Mouse (Mus musculus) testis, adult 2 months (tissue): ENCODE results near the gene Tnfrsf11a. TPM values are rescaled to one million over a fixed set of nuclear protein-coding genes. Genes with fewer than 3 reads are reported as not detected.
"Not testable (repeated sequence)": the region's sequence is repeated elsewhere in the genome, so short reads cannot be mapped to it uniquely, and the experiment has no call there.

Experiments used
- H3K27ac ChIP-seq: fragments of 200-500 bp; 2 replicates; pipeline ENCODE4 v1.5.1; 2012; ENCODE audit warnings: low read depth, low read length; ENCODE audit not compliant: control insufficient read depth, insufficient read depth
- H3K27me3 ChIP-seq: fragments of 200-500 bp; 2 replicates; pipeline ENCODE4 v1.6.1; 2012; ENCODE audit warnings: mild to moderate bottlenecking, low read length, moderate library complexity; ENCODE audit not compliant: control insufficient read depth, insufficient read depth
- H3K36me3 ChIP-seq: fragments of 200-500 bp; 2 replicates; pipeline ENCODE4 v1.6.1; 2012; ENCODE audit warnings: mild to moderate bottlenecking, low read length; ENCODE audit not compliant: control insufficient read depth, insufficient read depth
- H3K4me1 ChIP-seq: fragments of 200-500 bp; 2 replicates; pipeline ENCODE4 v1.6.1; 2012; ENCODE audit warnings: low read length; ENCODE audit not compliant: control insufficient read depth, insufficient read depth
- H3K4me3 ChIP-seq: fragments of 200-500 bp; 2 replicates; pipeline ENCODE4 v1.5.1; 2012; ENCODE audit warnings: low read depth, mild to moderate bottlenecking, low read length, moderate library complexity, mixed read lengths; ENCODE audit not compliant: control insufficient read depth
- CTCF ChIP-seq: fragments of 200-500 bp; IDR thresholded peaks from 2 replicates; pipeline ENCODE4 v1.5.1; 2012; ENCODE audit warnings: low read depth, mild to moderate bottlenecking, inconsistent platforms, low read length, moderate library complexity; ENCODE audit not compliant: control insufficient read depth, insufficient read depth, insufficient replicate concordance
- POLR2A ChIP-seq: fragments of 200-500 bp; IDR thresholded peaks from 2 replicates; pipeline ENCODE4 v1.6.1; 2012; ENCODE audit warnings: low read depth, mild to moderate bottlenecking, inconsistent platforms, low read length, moderate library complexity; ENCODE audit not compliant: control insufficient read depth
- polyA plus RNA-seq: library from polyadenylated mRNA; depleted of rRNA; stranded (reverse); fragments of >200 nt; gene quantifications from 2 replicates; pipeline ENCODE4 v1.2.3, GENCODE M21; 2012

Gene Tnfrsf11a
- polyA plus RNA-seq, 1 experiment = 0.26 TPM

DNA sequence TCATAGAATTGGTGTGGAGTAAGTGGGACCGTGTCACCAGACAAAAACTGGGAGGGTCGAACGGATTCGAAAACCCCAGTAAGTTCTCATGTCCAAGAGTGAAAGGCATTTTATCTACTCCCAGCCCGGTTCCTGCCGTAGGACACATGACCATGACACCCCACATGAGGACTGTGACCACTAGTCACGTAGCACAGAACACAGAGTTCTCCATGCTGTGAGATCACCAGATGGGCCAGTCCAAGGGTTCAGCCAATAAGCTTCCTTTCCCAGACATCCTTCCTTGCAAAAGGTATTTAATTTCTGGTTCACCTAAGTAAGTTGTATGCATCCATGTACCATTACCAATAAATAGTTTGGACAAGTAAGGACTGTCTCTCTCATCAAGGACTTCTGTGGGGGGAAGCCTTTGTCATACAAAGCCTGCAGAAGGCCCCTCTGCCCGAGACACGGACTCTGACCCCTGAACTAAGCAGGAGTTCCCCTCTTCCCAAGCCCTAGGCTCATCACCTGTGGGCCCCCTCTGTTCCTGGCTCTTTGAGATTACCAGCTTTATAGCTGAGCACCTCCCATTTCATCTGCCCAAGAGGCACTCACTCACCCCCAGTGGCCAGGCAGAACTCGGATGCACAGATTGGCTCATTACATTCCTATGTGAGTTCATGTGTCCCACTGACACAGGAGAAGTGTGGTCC is 26.7 kb downstream of the Tnfrsf11a start:
- no peak overlapping the region for H3K27ac ChIP-seq
- H3K4me1 ChIP-seq = peaks cover 3% of the 10 kb centered on the region
- TF ChIP-seq CTCF = no peak
- TF ChIP-seq POLR2A = no peak
- no peak overlapping the region for H3K4me3 ChIP-seq
- H3K27me3 ChIP-seq = no peaks in the 10 kb centered on the region
- no peaks in the 10 kb centered on the region for H3K36me3 ChIP-seq

GRCm38 (mm10) chr1:105812027-105812426 is 31.5 kb downstream of the Tnfrsf11a start:
- H3K27ac ChIP-seq, H3K4me1 ChIP-seq, H3K36me3 ChIP-seq, H3K4me3 ChIP-seq, H3K27me3 ChIP-seq: not testable (repeated sequence)

GRCm38 (mm10) chr1:105812960-105813708 is 32.6 kb downstream of the Tnfrsf11a start:
- Histone ChIP-seq H3K4me1 (peaks cover 3% of the 10 kb centered on the region), H3K4me3 (peak overlapping the region; percentile 39), H3K27me3 (no peaks in the 10 kb centered on the region), H3K36me3 (no peaks in the 10 kb centered on the region), H3K27ac (no peak overlapping the region)
- TF ChIP-seq CTCF = no peak

DNA sequence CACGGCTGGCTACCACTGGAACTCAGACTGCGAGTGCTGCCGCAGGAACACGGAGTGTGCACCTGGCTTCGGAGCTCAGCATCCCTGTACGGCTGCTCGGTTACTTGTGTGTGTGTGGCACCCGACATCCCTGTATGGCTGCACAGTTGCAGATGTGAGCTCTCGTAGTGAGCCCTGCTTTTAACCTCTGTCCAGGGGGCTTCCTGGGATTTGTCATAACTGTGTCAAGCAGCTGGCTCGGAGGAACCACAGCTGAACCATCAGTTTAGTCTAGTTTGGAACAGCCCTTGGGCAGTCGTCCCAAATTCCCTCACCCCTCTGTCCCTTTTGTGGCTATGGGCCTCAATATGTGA is 33.2 kb downstream of the Tnfrsf11a start:
- Histone ChIP-seq H3K27ac (no peak overlapping the region), H3K36me3 (no peaks in the 10 kb centered on the region), H3K4me1 (peaks cover 3% of the 10 kb centered on the region), H3K4me3 (peak overlapping the region; percentile 39), H3K27me3 (no peaks in the 10 kb centered on the region)
- no peak for TF ChIP-seq CTCF
- TF ChIP-seq POLR2A = no peak

DNA sequence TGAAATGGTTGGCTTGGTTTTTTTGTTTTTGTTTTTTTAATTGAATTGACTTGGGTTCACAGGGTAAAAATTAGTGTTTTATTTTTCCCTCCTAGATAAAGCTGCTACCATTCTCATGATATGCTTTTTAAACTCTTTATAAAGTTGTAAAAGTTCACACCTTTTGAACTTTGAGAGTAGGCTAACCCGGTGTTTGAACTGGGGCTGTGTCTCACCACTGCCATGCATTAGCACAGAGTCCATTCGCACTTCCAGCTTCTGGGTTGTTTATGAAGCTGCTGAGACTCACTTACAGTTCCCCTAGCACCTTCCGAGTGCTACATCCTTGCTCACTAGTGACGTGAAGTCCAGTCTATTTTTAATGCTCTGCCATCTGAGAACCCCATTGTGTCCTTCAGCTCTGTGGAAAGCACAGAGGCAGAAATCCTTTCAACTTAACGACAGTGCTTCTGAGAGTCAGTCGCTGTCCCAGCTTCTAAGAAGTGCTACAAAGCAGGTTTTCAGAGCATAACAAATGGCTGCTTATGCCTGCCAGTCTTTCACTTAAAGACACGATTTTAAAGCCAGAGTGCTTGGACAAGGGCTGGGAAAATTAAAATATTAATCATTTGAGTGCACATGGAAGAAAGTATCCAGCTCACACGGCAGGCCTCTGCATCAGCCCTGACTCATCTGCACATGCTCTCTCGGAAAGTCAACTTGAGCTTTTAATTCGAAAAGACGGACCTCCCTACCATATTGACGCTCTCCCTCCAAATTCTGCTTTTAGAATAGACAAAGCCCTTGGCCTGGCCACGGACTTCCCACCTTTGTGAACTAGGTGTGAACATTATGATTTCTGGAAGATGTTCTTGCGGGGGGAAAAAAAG is 34.1 kb downstream of the Tnfrsf11a start:
- no peak for TF ChIP-seq CTCF
- TF ChIP-seq POLR2A = no peak
- no peaks in the 10 kb centered on the region for H3K36me3 ChIP-seq
- H3K4me1 ChIP-seq = peaks cover 3% of the 10 kb centered on the region
- H3K27me3 ChIP-seq = no peaks in the 10 kb centered on the region
- no peak overlapping the region for H3K4me3 ChIP-seq
- H3K27ac ChIP-seq = no peak overlapping the region

DNA sequence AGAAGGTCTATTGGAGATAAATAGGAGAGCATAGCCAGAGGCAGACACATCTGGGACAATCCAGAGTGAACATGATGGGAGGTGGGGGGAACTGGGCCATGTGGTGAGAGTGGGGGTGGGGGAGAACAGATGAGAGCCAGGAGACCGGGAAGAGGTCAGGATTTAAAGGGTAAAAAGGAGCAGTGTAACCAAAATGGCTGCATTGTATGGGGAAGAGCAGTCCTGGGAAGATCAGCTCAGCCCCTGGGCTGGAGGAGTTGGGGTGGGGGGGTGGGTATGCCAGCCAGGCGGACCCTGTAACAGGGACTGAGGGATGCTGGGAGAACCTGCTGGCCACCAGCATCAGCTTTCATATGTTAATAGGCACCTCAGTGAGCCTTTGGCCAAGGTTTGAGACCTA is 34.8 kb downstream of the Tnfrsf11a start:
- Histone ChIP-seq H3K27me3 (no peaks in the 10 kb centered on the region), H3K36me3 (no peaks in the 10 kb centered on the region), H3K4me3 (no peak overlapping the region), H3K4me1 (peaks cover 3% of the 10 kb centered on the region), H3K27ac (no peak overlapping the region)
- TF ChIP-seq CTCF (no peak), POLR2A (no peak)

DNA sequence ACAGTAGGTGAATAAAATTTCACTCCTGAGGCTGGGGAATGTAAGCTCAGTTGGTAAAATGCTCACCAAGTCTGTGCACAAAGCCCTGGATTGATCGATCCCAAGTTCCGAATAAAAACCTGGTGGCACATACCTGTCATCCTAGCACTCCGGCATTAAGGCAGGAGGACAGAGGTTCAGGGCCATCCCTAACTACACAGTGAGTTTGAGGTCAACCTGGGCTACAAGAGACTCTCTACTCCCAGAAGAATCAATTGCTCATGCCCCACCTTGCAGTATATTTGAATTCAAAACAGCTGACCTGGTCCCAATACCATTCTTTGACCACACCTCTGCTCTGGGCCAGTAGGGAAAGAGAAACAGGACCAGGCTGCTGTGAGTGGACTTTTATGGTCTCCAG is 35.2 kb downstream of the Tnfrsf11a start:
- Histone ChIP-seq H3K27ac (no peak overlapping the region), H3K4me3 (no peak overlapping the region), H3K4me1 (peaks cover 3% of the 10 kb centered on the region), H3K27me3 (no peaks in the 10 kb centered on the region), H3K36me3 (no peaks in the 10 kb centered on the region)
- TF ChIP-seq POLR2A (no peak), CTCF (no peak)
